Comparison of ENCODE assay signal across 19 mouse cellular contexts in the genomic region with DNA sequence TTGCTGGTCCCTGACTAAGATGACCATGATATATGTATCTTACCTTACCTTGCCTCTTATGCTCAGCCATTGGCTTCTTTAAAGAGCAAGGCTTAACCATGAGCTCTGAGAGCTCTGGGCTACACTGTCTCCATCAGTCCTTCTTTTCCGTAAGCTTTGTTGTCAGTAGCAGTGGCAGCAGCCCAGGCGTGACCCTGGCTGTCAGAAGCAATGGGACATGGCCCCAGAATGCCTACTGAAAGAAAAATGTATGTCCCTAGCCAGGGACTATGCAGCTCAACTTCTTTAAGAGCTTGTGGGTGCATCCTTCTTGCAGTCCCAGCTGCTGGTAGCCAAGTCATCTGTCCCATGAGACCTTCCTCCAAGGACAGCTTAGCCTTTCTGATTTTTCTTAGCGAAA. TPM values are rescaled to one million over a fixed set of nuclear protein-coding genes. Genes with fewer than 3 reads are reported as not detected.
DNase-seq lines count a peak whose midpoint lies in the region; ATAC-seq and TF ChIP-seq lines count a peak whose summit lies in the region.
"Had no signal": no experiment of that assay in that cellular context is flagged by ENCODE, and none has a peak within 500 bp of the region (broad histone marks: within the 10 kb centered on the region; RNA-seq: fewer than 3 reads in every experiment).

No protein-coding gene starts in this region.

- no peak overlapping the region for H3K27ac ChIP-seq in forebrain, embryonic 14.5 days (ENCODE audit: low read depth, low read length)
- H3K27ac ChIP-seq in forebrain, embryonic 11.5 days (ENCODE audit: low read depth, low read length), result no peak overlapping the region
- H3K27ac ChIP-seq in left cerebral cortex, adult 2 months, result peak overlapping the region; percentile 66
- H3K27ac ChIP-seq in brown adipose tissue, adult 24 weeks (replicated peaks; ENCODE audit: low read depth, low read length), result peak overlapping the region; percentile 42; the same call in 1 of the 2 replicates
- H3K27ac ChIP-seq in hindbrain, postnatal 0 days, result no peak overlapping the region; the same call in 1 of the 2 replicates
- H3K27ac ChIP-seq: embryonic facial prominence, embryonic 13.5 days; gastrocnemius, adult 2 months; intestine, embryonic 15.5 days; limb, embryonic 12.5 days had no signal

- H3K36me3 ChIP-seq in forebrain, embryonic 14.5 days (ENCODE audit: control insufficient read depth, insufficient read depth, low read length), result no peaks in the 10 kb centered on the region
- no peaks in the 10 kb centered on the region for H3K36me3 ChIP-seq in forebrain, embryonic 11.5 days (ENCODE audit: control insufficient read depth, insufficient read depth, low read length)
- no peaks in the 10 kb centered on the region for H3K36me3 ChIP-seq in hindbrain, postnatal 0 days (ENCODE audit: insufficient read depth, low read length)
- H3K36me3 ChIP-seq: embryonic facial prominence, embryonic 13.5 days; intestine, embryonic 15.5 days; limb, embryonic 12.5 days had no signal

- H3K4me2 ChIP-seq in forebrain, embryonic 14.5 days (ENCODE audit: low read length), result no peak overlapping the region
- no peak overlapping the region for H3K4me2 ChIP-seq in forebrain, embryonic 11.5 days (ENCODE audit: low read depth, low read length, severe bottlenecking)
- no peak overlapping the region for H3K4me2 ChIP-seq in hindbrain, postnatal 0 days (ENCODE audit: low read depth, low read length)
- H3K4me2 ChIP-seq: embryonic facial prominence, embryonic 13.5 days; intestine, embryonic 15.5 days; limb, embryonic 12.5 days; liver, embryonic 11.5 days had no signal

- no peak for DNase-seq in forebrain, embryonic 14.5 days (ENCODE audit: low spot score)
- DNase-seq in forebrain, embryonic 11.5 days (ENCODE audit: low spot score), result no peak
- DNase-seq in left cerebral cortex, adult 2 months (ENCODE audit: extremely low spot score in 1 of 2, low spot score in 2 of 2), result no peak
- no peak for DNase-seq in left cerebral cortex, postnatal 25 days (ENCODE audit: low spot score in 2 of 2)
- no peak for DNase-seq in hindbrain, postnatal 0 days (ENCODE audit: low spot score)
- DNase-seq in gastrocnemius, postnatal 10 days, result no peak
- DNase-seq: cerebellum, adult 18-20 months; embryo, embryonic 11 days; gastrocnemius, adult 2 months; kidney, adult 8-10 months; liver, postnatal 0 days; retina, postnatal 1 day; spleen, adult 18-20 months had no signal

- H3K4me3 ChIP-seq in forebrain, embryonic 14.5 days (ENCODE audit: low read depth, low read length), result no peak overlapping the region
- no peak overlapping the region for H3K4me3 ChIP-seq in forebrain, embryonic 11.5 days (ENCODE audit: low read depth, low read length)
- H3K4me3 ChIP-seq in left cerebral cortex, adult 2 months, result no peak overlapping the region
- no peak overlapping the region for H3K4me3 ChIP-seq in brown adipose tissue, adult 24 weeks (ENCODE audit: insufficient read depth, low read depth, low read length)
- no peak overlapping the region for H3K4me3 ChIP-seq in hindbrain, postnatal 0 days (ENCODE audit: low read length)
- H3K4me3 ChIP-seq: embryonic facial prominence, embryonic 13.5 days; erythroblast, embryonic 14.5 days; gastrocnemius, adult 2 months; intestine, embryonic 15.5 days; limb, embryonic 12.5 days had no signal

- no peak overlapping the region for H3K9ac ChIP-seq in forebrain, embryonic 14.5 days (ENCODE audit: low read length)
- H3K9ac ChIP-seq in forebrain, embryonic 11.5 days (ENCODE audit: low read length), result no peak overlapping the region
- H3K9ac ChIP-seq in hindbrain, postnatal 0 days (replicated peaks; ENCODE audit: low read length), result no peak overlapping the region
- H3K9ac ChIP-seq: embryonic facial prominence, embryonic 13.5 days; intestine, embryonic 15.5 days; limb, embryonic 12.5 days; liver, postnatal 0 days had no signal

- ATAC-seq in forebrain, embryonic 14.5 days, result peak; percentile 52; the same call in 1 of the 2 replicates
- no peak for ATAC-seq in forebrain, embryonic 11.5 days (replicated peaks; ENCODE audit: low FRiP score)
- ATAC-seq in hindbrain, postnatal 0 days, result peak; percentile 38; the same call in 1 of the 2 replicates
- ATAC-seq: intestine, embryonic 15.5 days; liver, postnatal 0 days had no signal

- H3K4me1 ChIP-seq in forebrain, embryonic 14.5 days (ENCODE audit: control insufficient read depth, insufficient read depth, low read length), result no peaks in the 10 kb centered on the region
- H3K4me1 ChIP-seq in forebrain, embryonic 11.5 days (replicated peaks; ENCODE audit: control insufficient read depth, insufficient read depth, low read length), result no peaks in the 10 kb centered on the region
- no peaks in the 10 kb centered on the region for H3K4me1 ChIP-seq in brown adipose tissue, adult 24 weeks (ENCODE audit: control insufficient read depth, insufficient read depth, insufficient read length, low read length)
- H3K4me1 ChIP-seq in hindbrain, postnatal 0 days (ENCODE audit: insufficient read depth, low read length), result peaks cover 6% of the 10 kb centered on the region
- H3K4me1 ChIP-seq: intestine, embryonic 15.5 days; limb, embryonic 12.5 days had no signal

- intact Hi-C loops in left cerebral cortex, adult 2 months (cut with DNase I), result loop anchor here (5.0 to 10.0 kb wide), 2 partner anchors 375 to 487 kb away; no protein-coding TSS in a partner anchor
- intact Hi-C loops in left cerebral cortex, postnatal 25 days (cut with DNase I), result no loop called here

- H3K9me3 ChIP-seq in forebrain, embryonic 14.5 days (replicated peaks; ENCODE audit: control insufficient read depth, low read length), result no peaks in the 10 kb centered on the region
- H3K9me3 ChIP-seq in forebrain, embryonic 11.5 days (ENCODE audit: control insufficient read depth, low read length), result no peaks in the 10 kb centered on the region
- no peaks in the 10 kb centered on the region for H3K9me3 ChIP-seq in hindbrain, postnatal 0 days (ENCODE audit: low read length)
- H3K9me3 ChIP-seq: embryonic facial prominence, embryonic 13.5 days; intestine, embryonic 15.5 days; limb, embryonic 12.5 days had no signal

- TF ChIP-seq CTCF in left cerebral cortex, adult 2 months (IDR thresholded peaks at IDR 0.05), result no peak
- no peak for TF ChIP-seq CTCF in hindbrain, postnatal 0 days (IDR thresholded peaks at IDR 0.05; ENCODE audit: low read depth)

- no peaks in the 10 kb centered on the region for H3K27me3 ChIP-seq in forebrain, embryonic 14.5 days (replicated peaks; ENCODE audit: control insufficient read depth, insufficient read depth, low read length)
- no peaks in the 10 kb centered on the region for H3K27me3 ChIP-seq in forebrain, embryonic 11.5 days (ENCODE audit: control insufficient read depth, insufficient read depth, low read length)
- H3K27me3 ChIP-seq in hindbrain, postnatal 0 days (ENCODE audit: insufficient read depth, low read length), result no peaks in the 10 kb centered on the region
- H3K27me3 ChIP-seq: embryonic facial prominence, embryonic 13.5 days; intestine, embryonic 15.5 days; limb, embryonic 12.5 days had no signal

- WGBS in forebrain, embryonic 14.5 days, result 88% methylated on average over 3 of the region's 3 CpGs
- WGBS in forebrain, embryonic 11.5 days, result 77% methylated on average over 3 of the region's 3 CpGs
- WGBS in hindbrain, postnatal 0 days, result 46% methylated on average over 3 of the region's 3 CpGs

RNA-seq across cellular contexts. Expression of a gene that starts 46.7 kb away (rescaled TPM):
- polyA plus RNA-seq in forebrain, embryonic 14.5 days (2014; fragmentation: Nextera tagmentation; extraction: Ambion mirVana), result 3.5 and 5.1 TPM in 2 replicates
- 11.7 and 12.2 TPM in 2 replicates for polyA plus RNA-seq in forebrain, embryonic 11.5 days (2014; fragmentation: Nextera tagmentation; extraction: Ambion mirVana)
- 100 to 1,000 TPM; 311 to 322 TPM for total RNA-seq in left cerebral cortex, adult 2 months (2021)
- total RNA-seq in left cerebral cortex, postnatal 25 days (2021), result 100 to 1,000 TPM; 326 to 336 TPM
- polyA plus RNA-seq in brown adipose tissue, adult 24 weeks (2012; ENCODE audit: insufficient read depth, insufficient read length, missing spikeins), result 0.46 TPM in 1 of 2 replicates, not detected in the other
- total RNA-seq in hindbrain, postnatal 0 days (2014; rRNA removed), result 2.4 and 5.0 TPM in 2 replicates
- 2.8 and 3.3 TPM in 2 replicates for polyA plus RNA-seq in hindbrain, postnatal 0 days (2015; fragmentation: Nextera tagmentation; extraction: Ambion mirVana)
- under 1 TPM; 0.54 to 0.86 TPM for total RNA-seq in gastrocnemius, postnatal 10 days (2021)
- polyA plus RNA-seq: erythroblast, embryonic 14.5 days had no signal

Comparison
In these comparisons a context has a peak if more than half of its experiments do, and no peak if none do; other contexts are left out.
1. H3K27ac ChIP-seq: peak in left cerebral cortex, adult 2 months (single experiment) and brown adipose tissue, adult 24 weeks (single experiment); none in forebrain, embryonic 14.5 days (single experiment), forebrain, embryonic 11.5 days (single experiment) and hindbrain, postnatal 0 days (single experiment).
2. RNA of a gene that starts 46.7 kb away (total RNA-seq): 326 to 336 TPM in left cerebral cortex, postnatal 25 days and 311 to 322 TPM in left cerebral cortex, adult 2 months; 2.4 to 5.0 TPM in hindbrain, postnatal 0 days and 0.54 to 0.86 TPM in gastrocnemius, postnatal 10 days; every median in the first group is over 10 times any median in the second.